Mouse (Mus musculus): ENCODE measurements around the gene Chp2. TPM values are rescaled to one million over a fixed set of nuclear protein-coding genes. Genes with fewer than 3 reads are reported as not detected.
A peak's percentile ranks its signal among the peaks of the same experiment; 100 is the strongest.

Gene Chp2
- total RNA-seq (2014; fragmentation: Nextera tagmentation) (1.7 TPM in 1 of 2 replicates, not detected in the other), total RNA-seq (2017) (not detected in 2 replicates)

- 0 out of 2 replicates have a peak, but pooled peaks have one; percentile 9 for ATAC-seq (replicated peaks; ENCODE audit: poor library complexity, severe bottlenecking)
Measured at GRCm38 (mm10) chr7:122219315-122219801, at the start of gene Chp2. Gene Chp2 (plus strand): TSS chr7:122219496.

- ATAC-seq (replicated peaks; ENCODE audit: poor library complexity, severe bottlenecking) = no peak
Measured at GRCm38 (mm10) chr7:122170705-122171104, 48.6 kb upstream of the Chp2 start.

- ATAC-seq (replicated peaks; ENCODE audit: poor library complexity, severe bottlenecking) = peak; percentile 69
Measured at GRCm38 (mm10) chr7:122171613-122172012, 47.7 kb upstream of the Chp2 start.

- no peak for ATAC-seq (replicated peaks; ENCODE audit: poor library complexity, severe bottlenecking)
Measured at GRCm38 (mm10) chr7:122180720-122181119, 38.6 kb upstream of the Chp2 start.

GRCm38 (mm10) chr7:122184569-122184968, 34.7 kb upstream of the Chp2 start:
- ATAC-seq (replicated peaks; ENCODE audit: poor library complexity, severe bottlenecking) = no peak

GRCm38 (mm10) chr7:122186043-122186442, 33.3 kb upstream of the Chp2 start, which contains the start of gene Ern2:
Gene Ern2 (minus strand): TSS chr7:122186207.
- ATAC-seq (replicated peaks; ENCODE audit: poor library complexity, severe bottlenecking) = no peak

- ATAC-seq (replicated peaks; ENCODE audit: poor library complexity, severe bottlenecking) = peak; percentile 91
Measured at GRCm38 (mm10) chr7:122189484-122189883, 29.8 kb upstream of the Chp2 start.

GRCm38 (mm10) chr7:122191097-122191496, 28.2 kb upstream of the Chp2 start:
- no peak for ATAC-seq (replicated peaks; ENCODE audit: poor library complexity, severe bottlenecking)

- no peak for ATAC-seq (replicated peaks; ENCODE audit: poor library complexity, severe bottlenecking)
Measured at GRCm38 (mm10) chr7:122193919-122194318, 25.4 kb upstream of the Chp2 start.

- peak; percentile 57 for ATAC-seq (replicated peaks; ENCODE audit: poor library complexity, severe bottlenecking)
Measured at GRCm38 (mm10) chr7:122196771-122197170, 22.5 kb upstream of the Chp2 start.

- ATAC-seq (replicated peaks; ENCODE audit: poor library complexity, severe bottlenecking) = peak; percentile 83
Measured at GRCm38 (mm10) chr7:122197306-122197705, 22.0 kb upstream of the Chp2 start.

- ATAC-seq (replicated peaks; ENCODE audit: poor library complexity, severe bottlenecking) = peak; percentile 70
Measured at GRCm38 (mm10) chr7:122199296-122199695, 20.0 kb upstream of the Chp2 start.

GRCm38 (mm10) chr7:122203936-122204335, 15.4 kb upstream of the Chp2 start:
- no peak for ATAC-seq (replicated peaks; ENCODE audit: poor library complexity, severe bottlenecking)

GRCm38 (mm10) chr7:122206121-122206520, 13.2 kb upstream of the Chp2 start:
- ATAC-seq (replicated peaks; ENCODE audit: poor library complexity, severe bottlenecking) = peak; percentile 80

GRCm38 (mm10) chr7:122208276-122209021, 10.8 kb upstream of the Chp2 start:
- ATAC-seq (replicated peaks; ENCODE audit: poor library complexity, severe bottlenecking) = no peak

GRCm38 (mm10) chr7:122226020-122226742, 6.9 kb downstream of the Chp2 start:
- no peak for ATAC-seq (replicated peaks; ENCODE audit: poor library complexity, severe bottlenecking)

GRCm38 (mm10) chr7:122226744-122227143, 7.4 kb downstream of the Chp2 start:
- ATAC-seq (replicated peaks; ENCODE audit: poor library complexity, severe bottlenecking) = no peak

- no peak for ATAC-seq (replicated peaks; ENCODE audit: poor library complexity, severe bottlenecking)
Measured at GRCm38 (mm10) chr7:122229306-122229705, 10.0 kb downstream of the Chp2 start.

GRCm38 (mm10) chr7:122229916-122230315, 10.6 kb downstream of the Chp2 start:
- no peak for ATAC-seq (replicated peaks; ENCODE audit: poor library complexity, severe bottlenecking)

- no peak for ATAC-seq (replicated peaks; ENCODE audit: poor library complexity, severe bottlenecking)
Measured at GRCm38 (mm10) chr7:122230866-122231265, 11.6 kb downstream of the Chp2 start.

GRCm38 (mm10) chr7:122238939-122239338, 19.6 kb downstream of the Chp2 start:
- ATAC-seq (replicated peaks; ENCODE audit: poor library complexity, severe bottlenecking) = no peak

Measured in granulocyte monocyte progenitor cell, adult 5-6 weeks (primary cell).